Mouse (Mus musculus) kidney, embryonic 14.5 days (tissue): ENCODE measurements around the gene Clhc1. TPM values are rescaled to one million over a fixed set of nuclear protein-coding genes. Genes with fewer than 3 reads are reported as not detected.

ENCODE experiments used
- ATAC-seq: fragments of 200-750 bp; cut with Nextera tagmentation; 2 replicates; pipeline ENCODE4 v1.8.0; 2017; ENCODE audit warnings: moderate number of reproducible peaks, mild to moderate bottlenecking, moderate TSS enrichment, moderate library complexity; ENCODE audit not compliant: low FRiP score, low TSS enrichment
- H3K27ac ChIP-seq: fragments of 300-500 bp; sonication (generic); 2 replicates; pipeline ENCODE4 v1.5.1; 2014; ENCODE audit warnings: low read depth, mild to moderate bottlenecking, low read length, moderate library complexity, mixed read lengths
- H3K27me3 ChIP-seq: fragments of 300-500 bp; sonication (generic); 2 replicates; pipeline ENCODE4 v1.6.1; 2014; ENCODE audit warnings: mild to moderate bottlenecking, low read length; ENCODE audit not compliant: control insufficient read depth, insufficient read depth
- H3K36me3 ChIP-seq: fragments of 300-500 bp; sonication (generic); 2 replicates; pipeline ENCODE4 v1.6.1; 2014; ENCODE audit warnings: low read length, mixed read lengths; ENCODE audit not compliant: control insufficient read depth, insufficient read depth
- H3K4me1 ChIP-seq: fragments of 300-500 bp; sonication (generic); 2 replicates; pipeline ENCODE4 v1.6.1; 2014; ENCODE audit warnings: low read length, mixed read lengths; ENCODE audit not compliant: control insufficient read depth, insufficient read depth
- H3K4me2 ChIP-seq: fragments of 300-500 bp; sonication (generic); replicated peaks from 2 replicates; pipeline ENCODE4 v1.6.1; 2014; ENCODE audit warnings: low read depth, mild to moderate bottlenecking, low read length
- H3K4me3 ChIP-seq: fragments of 300-500 bp; sonication (generic); 2 replicates; pipeline ENCODE4 v1.5.1; 2014; ENCODE audit warnings: mild to moderate bottlenecking, low read length
- H3K9ac ChIP-seq: fragments of 300-500 bp; sonication (generic); 2 replicates; pipeline ENCODE4 v1.6.1; 2014; ENCODE audit warnings: low read depth, mild to moderate bottlenecking, low read length, moderate library complexity
- H3K9me3 ChIP-seq: fragments of 300-500 bp; sonication (generic); 2 replicates; pipeline ENCODE4 v1.6.1; 2016; ENCODE audit warnings: low read length; ENCODE audit not compliant: control insufficient read depth
- WGBS: fragments of 180-500 bp; shearing (Covaris S2); extraction: QIAGEN DNeasy Blood & Tissue Kit; methylation state at CpG from one replicate; pipeline ENCODE4 v1.1.7; 2014; 5-methylcytosine and 5-hydroxymethylcytosine counted together
- polyA plus RNA-seq: library from polyadenylated mRNA; unstranded; fragments of >200 nt; fragmentation: Nextera tagmentation; extraction: Ambion mirVana; gene quantifications from 2 replicates; pipeline ENCODE4 v1.2.1, GENCODE M21; 2014

Clhc1 gene
- polyA plus RNA-seq, 1 experiment from 2014 or later = 0.27 TPM

GRCm38 (mm10) chr11:29626541-29626940 is 78.8 kb downstream of the Clhc1 start:
- Histone ChIP-seq H3K9me3 (no peaks in the 10 kb centered on the region), H3K27me3 (no peaks in the 10 kb centered on the region), H3K4me2 (no peak overlapping the region), H3K9ac (no peak overlapping the region), H3K36me3 (no peaks in the 10 kb centered on the region), H3K4me3 (no peak overlapping the region), H3K4me1 (no peaks in the 10 kb centered on the region), H3K27ac (no peak overlapping the region)
- 57% methylated on average over 5 of the region's 5 CpGs for WGBS
- ATAC-seq = no peak; the same call in 1 of the 2 replicates

GRCm38 (mm10) chr11:29627706-29628105 is 80.0 kb downstream of the Clhc1 start:
- Histone ChIP-seq H3K4me1 (no peaks in the 10 kb centered on the region), H3K27me3 (no peaks in the 10 kb centered on the region), H3K36me3 (no peaks in the 10 kb centered on the region), H3K9ac (no peak overlapping the region), H3K4me3 (no peak overlapping the region), H3K27ac (no peak overlapping the region), H3K9me3 (no peaks in the 10 kb centered on the region), H3K4me2 (no peak overlapping the region)
- no peak for ATAC-seq
- WGBS = 92% methylated on average over 3 of the region's 3 CpGs

Other genes starting within 250 kb of the Clhc1 start
- 24.4 and 30.6 TPM in 2 replicates for gene Ccdc88a, start 174.3 kb upstream of the Clhc1 start, polyA plus RNA-seq
- gene Prorsd1, start 32.9 kb upstream of the Clhc1 start, polyA plus RNA-seq = 36.0 and 41.2 TPM in 2 replicates
- 45.5 and 48.7 TPM in 2 replicates for gene Mtif2, start 21.5 kb upstream of the Clhc1 start, polyA plus RNA-seq
- gene Rps27a, start 159 bp downstream of the Clhc1 start, polyA plus RNA-seq = 1,394 and 1,989 TPM in 2 replicates
- 42.2 and 70.6 TPM in 2 replicates for gene Rtn4, start 145.0 kb downstream of the Clhc1 start, polyA plus RNA-seq